1 mouse cellular context compared by ENCODE assay signal in the genomic region with DNA sequence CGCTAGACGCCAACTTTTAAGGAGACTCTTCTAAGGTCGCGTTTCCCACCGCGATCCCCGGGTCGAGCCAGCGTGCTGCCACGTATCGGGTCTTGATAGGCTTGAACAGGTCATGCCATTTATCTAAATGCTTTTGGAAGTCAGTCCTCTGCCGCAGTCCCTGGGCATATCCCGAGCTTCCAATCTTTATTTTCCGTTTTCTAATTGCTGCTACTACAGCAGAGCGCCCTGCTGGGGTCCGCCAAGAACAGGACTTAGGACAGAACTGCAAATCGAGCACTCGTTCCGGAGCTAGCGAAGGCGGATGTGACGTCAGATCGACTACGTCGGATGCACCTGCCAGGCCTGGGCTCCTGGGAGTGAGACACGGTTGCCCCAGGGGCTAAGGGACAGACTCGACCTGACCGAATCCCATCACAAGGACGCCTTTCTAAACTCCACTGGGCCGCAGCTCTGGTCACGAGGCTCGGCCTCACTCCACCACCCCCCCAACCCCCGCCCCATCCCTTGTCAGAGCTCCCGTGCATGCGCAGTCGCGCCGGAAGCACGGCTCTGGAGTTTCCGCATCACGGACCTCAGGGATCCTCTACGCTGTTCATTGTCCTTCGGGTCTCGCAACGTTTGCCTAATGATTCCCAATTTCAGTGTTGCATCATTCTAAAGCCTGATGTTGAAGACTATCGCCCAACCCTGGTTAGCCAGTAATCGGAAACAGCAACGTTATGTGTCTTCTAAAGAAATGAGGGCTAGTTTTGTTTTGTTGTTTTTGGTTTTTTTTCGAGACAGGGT.
TF ChIP-seq lines count a peak whose summit lies in the region.

No protein-coding gene starts in this region.

TF ChIP-seq in MEL, 35 proteins besides CTCF, POLR2A, EP300 and RAD21:
- TF ChIP-seq TAL1 (IDR thresholded peaks at IDR 0.05; ENCODE audit: low read length): no peak
- TF ChIP-seq TCF12 (IDR thresholded peaks at IDR 0.05; ENCODE audit: low read depth, low read length): peak; percentile 74
- peak; percentile 50; the same call in 1 of the 2 replicates for TF ChIP-seq CHD2 (IDR thresholded peaks at IDR 0.05; ENCODE audit: low read length)
- peak; percentile 82 for TF ChIP-seq HCFC1 (IDR thresholded peaks at IDR 0.05; ENCODE audit: low read depth, low read length)
- no peak for TF ChIP-seq ZC3H11A (IDR thresholded peaks at IDR 0.05; ENCODE audit: low read depth, low read length)
- TF ChIP-seq MAFK (IDR thresholded peaks at IDR 0.05; ENCODE audit: borderline replicate concordance, low read depth, low read length): no peak
- no peak for TF ChIP-seq UBTF (IDR thresholded peaks at IDR 0.05; ENCODE audit: borderline replicate concordance, insufficient read depth, low read depth, low read length)
- TF ChIP-seq ZNF384 (IDR thresholded peaks at IDR 0.05; ENCODE audit: low read depth, low read length): peak; percentile 58
- TF ChIP-seq CHD1 (IDR thresholded peaks at IDR 0.05; ENCODE audit: low read depth, low read length): peak; percentile 94
- peak; percentile 65 for TF ChIP-seq USF1 (IDR thresholded peaks at IDR 0.05; ENCODE audit: low read depth, low read length)
- peak; percentile 26; the same call in 1 of the 2 replicates for TF ChIP-seq JUND (IDR thresholded peaks at IDR 0.05; ENCODE audit: low read depth, low read length)
- TF ChIP-seq RCOR1 (IDR thresholded peaks at IDR 0.05; ENCODE audit: low read depth, low read length): peak; percentile 72; the same call in 1 of the 2 replicates
- peak; percentile 31; the same call in 1 of the 2 replicates for TF ChIP-seq ETS1 (IDR thresholded peaks at IDR 0.05; ENCODE audit: low read depth, low read length)
- TF ChIP-seq ELF1 (IDR thresholded peaks at IDR 0.05; ENCODE audit: low read depth, low read length): peak; percentile 91
- TF ChIP-seq ZKSCAN1 (IDR thresholded peaks at IDR 0.05; ENCODE audit: low read depth, low read length): no peak
- 0 out of 2 replicates have a peak, but pooled peaks have one; percentile 48 for TF ChIP-seq MEF2A (IDR thresholded peaks at IDR 0.05; ENCODE audit: extremely low read depth, insufficient replicate concordance, low read depth, low read length, poor library complexity, severe bottlenecking)
- peak; percentile 76 for TF ChIP-seq SIN3A (IDR thresholded peaks at IDR 0.05; ENCODE audit: low read length)
- TF ChIP-seq MAZ (IDR thresholded peaks at IDR 0.05; ENCODE audit: low read depth, low read length): peak; percentile 75; the same call in 1 of the 2 replicates
- no peak for TF ChIP-seq MYB (IDR thresholded peaks at IDR 0.05; ENCODE audit: low read depth, low read length)
- TF ChIP-seq SMC3 (IDR thresholded peaks at IDR 0.05; ENCODE audit: low read depth, low read length): no peak
- TF ChIP-seq GATA1 (IDR thresholded peaks at IDR 0.05; ENCODE audit: low read depth, low read length): peak; percentile 61
- TF ChIP-seq KAT2A (conservative IDR thresholded peaks at IDR 0.05; ENCODE audit: low read depth, low read length): peak; percentile 63
- TF ChIP-seq NRF1 (IDR thresholded peaks at IDR 0.05; ENCODE audit: insufficient read depth, low read depth, low read length, poor library complexity, severe bottlenecking): peak; percentile 92
- peak; percentile 95 for TF ChIP-seq MYC (IDR thresholded peaks at IDR 0.05; ENCODE audit: low read depth, low read length)
- no peak for TF ChIP-seq GABPA (IDR thresholded peaks at IDR 0.05; ENCODE audit: low read depth, low read length)
- peak; percentile 98 for TF ChIP-seq NELFE (IDR thresholded peaks at IDR 0.05; ENCODE audit: low read depth, low read length)
- peak; percentile 87; the same call in 1 of the 2 replicates for TF ChIP-seq POLR2AphosphoS5 (IDR thresholded peaks at IDR 0.05; ENCODE audit: borderline replicate concordance, low read depth, low read length)
- TF ChIP-seq USF2 (IDR thresholded peaks at IDR 0.05; ENCODE audit: borderline replicate concordance in 1 of 2, insufficient read depth in 1 of 2, low read depth in 1 of 2, low read length in 2 of 2): no peak
- TF ChIP-seq ZMIZ1 (IDR thresholded peaks at IDR 0.05; ENCODE audit: low read depth, low read length): peak; percentile 99
- peak; percentile 66 for TF ChIP-seq MAX (IDR thresholded peaks at IDR 0.05; ENCODE audit: low read length)
- TF ChIP-seq POLR2AphosphoS2 (IDR thresholded peaks at IDR 0.05; ENCODE audit: low read length): peak; percentile 98
- TF ChIP-seq TBP (IDR thresholded peaks at IDR 0.05; ENCODE audit: low read depth, low read length): peak; percentile 89
- TF ChIP-seq E2F4 (IDR thresholded peaks at IDR 0.05; ENCODE audit: borderline replicate concordance, low read depth, low read length): peak; percentile 12; the same call in 1 of the 2 replicates
- 0 out of 2 replicates have a peak, but pooled peaks have one; percentile 49 for TF ChIP-seq MXI1 (IDR thresholded peaks at IDR 0.05; ENCODE audit: low read depth, low read length)
- peak; percentile 66; the same call in 1 of the 2 replicates for TF ChIP-seq BHLHE40 (IDR thresholded peaks at IDR 0.05; ENCODE audit: borderline replicate concordance, low read depth, low read length)
